Mouse (Mus musculus) heart, adult 2 months (tissue): ENCODE results near the gene Sorcs2.

ENCODE experiments used
- CTCF ChIP-seq: fragments of 200-600 bp; IDR thresholded peaks from 2 replicates; pipeline ENCODE4 v1.8.1; 2022; ENCODE audit warnings: antibody characterized with exemption, mild to moderate bottlenecking, moderate library complexity
- POLR2A ChIP-seq: fragments of 200-500 bp; IDR thresholded peaks from 2 replicates; pipeline ENCODE4 v1.6.1; 2011; ENCODE audit warnings: mild to moderate bottlenecking, low read depth, low read length, control low read depth; ENCODE audit not compliant: insufficient read depth

- TF ChIP-seq POLR2A (no peak), CTCF (no peak)
Measured at GRCm38 (mm10) chr5:36445028-36445427, 47.1 kb upstream of the Sorcs2 start.
